Mouse (Mus musculus): Measurements from ENCODE around the gene Pde8b. TPM values are rescaled to one million over a fixed set of nuclear protein-coding genes. Genes with fewer than 3 reads are reported as not detected.

The Pde8b gene
- 4.5 and 6.2 TPM in 2 replicates for polyA plus RNA-seq (2012; rRNA removed)

DNA sequence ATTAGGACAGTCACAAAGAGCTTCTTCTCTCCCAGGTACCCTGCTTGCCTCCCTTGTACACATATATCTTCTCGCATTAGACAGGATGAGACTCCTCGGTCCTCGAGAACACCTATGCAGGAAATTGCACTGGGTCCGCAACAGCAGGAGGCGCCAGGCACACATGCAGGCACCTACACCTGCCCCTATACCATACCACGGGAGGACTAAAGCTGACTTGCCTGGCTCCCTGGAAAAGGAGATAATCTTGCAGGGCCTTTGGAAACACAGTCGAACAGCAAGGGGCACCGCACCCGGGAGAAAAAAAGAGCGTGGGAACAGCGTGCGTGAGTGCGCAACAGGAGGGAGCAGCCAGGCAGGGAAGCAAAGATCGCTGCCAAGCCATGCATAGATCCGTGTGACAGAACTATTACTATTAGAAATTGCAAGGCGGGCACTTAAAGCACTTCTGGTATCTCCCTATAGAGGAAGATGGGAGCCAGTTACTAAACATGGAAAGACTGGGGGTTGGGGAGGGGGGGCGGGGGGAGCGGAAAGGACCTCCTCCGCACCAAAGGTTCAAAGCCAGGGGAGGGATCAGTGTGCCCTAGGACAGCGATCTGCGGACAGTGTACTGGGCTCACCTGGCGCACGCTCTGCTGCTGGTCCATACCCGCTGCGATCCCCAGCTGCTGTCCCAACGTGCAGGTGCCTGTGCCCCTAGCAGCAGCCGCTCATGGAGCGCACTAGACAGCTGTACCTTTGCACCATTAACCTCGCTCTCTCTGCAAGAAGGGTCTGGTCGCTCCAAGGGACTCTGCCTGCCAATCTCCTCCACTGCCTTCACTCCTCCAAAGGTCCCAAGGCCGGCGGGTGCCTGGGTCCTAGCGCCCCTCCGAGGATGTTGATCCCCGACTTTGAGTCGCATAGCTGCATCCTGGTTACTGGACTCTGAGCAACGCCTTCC, at the start of gene Pde8b:
Gene Pde8b, minus strand, starts transcription at position 826 of the 946 bp plus-strand sequence.
- peak; percentile 48 for DNase-seq (ENCODE audit: low read depth)
- TF ChIP-seq POLR2A (IDR thresholded peaks at IDR 0.05; ENCODE audit: borderline replicate concordance, extremely low read depth, insufficient read depth, insufficient read length, poor library complexity, severe bottlenecking): no peak
- peak; percentile 19; the same call in 1 of the 2 replicates for TF ChIP-seq CTCF (IDR thresholded peaks at IDR 0.05; ENCODE audit: borderline replicate concordance, extremely low read depth, insufficient read depth, insufficient read length)

DNA sequence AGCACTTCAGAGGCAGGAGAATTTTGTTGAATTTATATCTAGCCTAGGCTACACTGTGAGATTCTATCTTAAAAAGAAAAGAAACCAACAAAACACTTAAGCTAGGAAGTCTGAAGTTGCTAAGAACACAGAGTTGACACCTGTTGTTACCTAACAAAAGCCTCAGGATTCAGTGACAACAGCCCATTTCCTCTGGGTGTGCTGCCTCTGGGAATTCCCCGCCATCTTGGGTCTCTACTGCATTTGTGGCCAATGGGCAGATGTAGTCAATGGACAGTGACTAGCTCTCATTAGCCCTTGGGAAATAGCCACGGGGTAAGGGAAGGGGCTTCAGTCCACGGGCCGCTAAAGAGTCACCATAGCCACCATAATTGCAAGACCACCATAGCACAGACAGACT, 41.8 kb upstream of the Pde8b start:
- TF ChIP-seq CTCF (IDR thresholded peaks at IDR 0.05; ENCODE audit: borderline replicate concordance, extremely low read depth, insufficient read depth, insufficient read length): no peak
- TF ChIP-seq POLR2A (IDR thresholded peaks at IDR 0.05; ENCODE audit: borderline replicate concordance, extremely low read depth, insufficient read depth, insufficient read length, poor library complexity, severe bottlenecking): no peak
- DNase-seq (ENCODE audit: low read depth): no peak

DNA sequence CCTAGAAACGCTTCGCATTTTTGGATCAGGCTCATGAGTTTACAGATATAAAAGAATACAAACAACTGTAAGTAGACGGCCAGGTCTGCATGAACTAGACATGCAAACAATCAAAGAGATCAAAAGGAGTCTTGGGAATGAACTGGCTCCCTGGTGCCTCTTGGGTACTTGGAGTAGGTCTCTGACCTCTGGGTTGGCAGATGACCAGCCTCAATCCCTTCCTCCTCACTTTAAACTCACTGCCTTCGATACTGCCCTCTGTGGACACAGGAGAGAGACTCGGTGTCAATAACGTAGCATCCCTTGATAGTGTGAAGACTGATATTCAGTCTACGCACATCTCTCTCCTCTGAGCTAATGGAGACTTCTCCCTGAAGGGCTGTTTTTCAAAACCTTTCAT, 37.9 kb upstream of the Pde8b start:
- TF ChIP-seq POLR2A (IDR thresholded peaks at IDR 0.05; ENCODE audit: borderline replicate concordance, extremely low read depth, insufficient read depth, insufficient read length, poor library complexity, severe bottlenecking) (no peak), CTCF (IDR thresholded peaks at IDR 0.05; ENCODE audit: borderline replicate concordance, extremely low read depth, insufficient read depth, insufficient read length) (no peak)
- no peak for DNase-seq (ENCODE audit: low read depth)

DNA sequence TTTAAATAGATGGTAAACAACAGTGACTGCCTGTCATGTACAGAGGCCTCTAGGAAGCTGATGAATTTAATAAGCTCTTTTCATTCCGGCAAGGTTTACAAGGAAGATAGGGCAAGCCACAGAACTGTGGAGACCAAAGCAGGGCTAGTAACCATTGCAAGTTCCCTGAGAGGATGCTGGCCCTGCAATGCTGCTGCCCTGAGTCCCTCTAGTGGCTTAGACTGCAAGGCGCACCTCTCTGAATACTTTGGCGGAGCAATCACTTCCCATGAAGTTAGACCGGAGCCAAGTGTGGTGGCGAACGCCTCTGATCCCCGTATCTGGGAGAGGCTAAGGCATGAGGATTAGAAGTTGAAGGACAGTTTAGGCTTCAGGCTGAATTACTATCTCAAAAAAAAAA, 36.9 kb upstream of the Pde8b start:
- TF ChIP-seq POLR2A (IDR thresholded peaks at IDR 0.05; ENCODE audit: borderline replicate concordance, extremely low read depth, insufficient read depth, insufficient read length, poor library complexity, severe bottlenecking) (no peak), CTCF (IDR thresholded peaks at IDR 0.05; ENCODE audit: borderline replicate concordance, extremely low read depth, insufficient read depth, insufficient read length) (peak; percentile 97)
- DNase-seq (ENCODE audit: low read depth): peak; percentile 91

DNA sequence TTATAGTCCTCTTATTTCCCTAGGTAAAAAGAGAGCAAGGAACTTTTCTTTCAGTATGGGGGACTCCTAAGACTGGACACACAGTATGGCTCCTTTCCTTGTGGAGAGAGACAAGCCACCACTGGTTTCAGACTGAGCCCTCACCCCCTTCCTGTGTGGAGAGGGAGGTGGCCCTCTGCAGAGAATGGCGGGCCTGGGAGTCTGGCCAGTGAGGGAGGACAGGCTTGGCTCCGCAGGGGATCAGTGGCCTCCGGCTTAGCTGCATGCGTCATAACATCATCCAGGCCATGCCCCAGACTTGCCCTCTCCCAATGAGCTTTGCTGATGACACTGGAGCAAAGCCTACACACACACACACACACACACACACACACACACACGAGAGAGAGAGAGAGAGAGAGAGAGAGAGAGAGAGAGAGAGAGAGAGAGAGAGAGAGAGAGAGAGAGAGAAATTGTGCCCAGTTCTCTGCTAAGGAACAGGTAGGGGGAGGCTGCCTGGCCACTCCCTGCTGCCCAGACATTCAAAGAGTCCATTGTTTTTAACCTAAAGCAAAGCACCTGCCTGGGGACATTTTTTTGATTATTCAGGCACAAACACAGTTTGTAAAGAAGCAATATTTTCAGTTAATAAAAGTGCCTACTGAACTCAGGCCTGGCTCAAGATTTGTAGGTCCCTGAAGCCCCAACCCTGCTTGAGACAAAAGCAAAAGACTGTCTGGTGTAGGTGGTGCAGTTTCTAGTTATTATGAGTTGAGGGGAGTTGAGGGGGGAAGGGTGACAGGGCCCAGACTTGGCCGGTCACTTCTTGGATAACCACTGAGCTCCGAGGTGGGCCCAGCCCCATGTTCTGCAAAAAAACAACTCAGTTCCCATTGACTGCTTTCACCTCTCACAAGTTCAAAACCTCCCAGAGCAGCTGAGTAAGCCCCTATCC, 31.9 kb upstream of the Pde8b start:
- no peak for DNase-seq (ENCODE audit: low read depth)
- TF ChIP-seq CTCF (IDR thresholded peaks at IDR 0.05; ENCODE audit: borderline replicate concordance, extremely low read depth, insufficient read depth, insufficient read length) (no peak), POLR2A (IDR thresholded peaks at IDR 0.05; ENCODE audit: borderline replicate concordance, extremely low read depth, insufficient read depth, insufficient read length, poor library complexity, severe bottlenecking) (no peak)

DNA sequence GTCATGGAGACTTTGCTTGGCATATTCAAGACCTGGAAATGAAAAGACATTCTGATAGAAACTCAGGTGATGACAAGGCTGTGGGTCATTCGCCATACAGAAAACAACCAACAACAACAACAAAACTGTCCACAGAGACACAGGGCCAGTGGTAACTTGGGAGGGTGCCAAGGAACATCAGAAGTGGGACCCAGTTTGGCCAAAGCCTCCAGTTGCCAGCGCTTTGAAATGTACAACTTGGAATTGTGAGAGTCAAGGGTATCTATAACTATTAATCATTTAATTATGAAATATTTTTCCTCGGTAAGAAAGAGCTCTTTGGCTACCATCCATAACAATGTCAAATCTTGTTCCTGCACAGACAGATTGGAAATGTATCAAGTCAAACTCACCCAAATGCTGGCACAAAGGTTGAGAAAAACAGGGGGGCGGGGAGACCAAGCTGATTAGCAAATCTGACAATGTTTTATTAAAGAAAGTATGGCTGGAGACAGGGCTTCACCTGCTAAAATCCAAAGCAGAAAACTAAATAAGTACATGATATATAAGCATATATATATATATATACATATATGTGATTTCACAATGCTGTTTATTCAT, 28.4 kb upstream of the Pde8b start:
- DNase-seq (ENCODE audit: low read depth): peak; percentile 61
- no peak for TF ChIP-seq CTCF (IDR thresholded peaks at IDR 0.05; ENCODE audit: borderline replicate concordance, extremely low read depth, insufficient read depth, insufficient read length)

DNA sequence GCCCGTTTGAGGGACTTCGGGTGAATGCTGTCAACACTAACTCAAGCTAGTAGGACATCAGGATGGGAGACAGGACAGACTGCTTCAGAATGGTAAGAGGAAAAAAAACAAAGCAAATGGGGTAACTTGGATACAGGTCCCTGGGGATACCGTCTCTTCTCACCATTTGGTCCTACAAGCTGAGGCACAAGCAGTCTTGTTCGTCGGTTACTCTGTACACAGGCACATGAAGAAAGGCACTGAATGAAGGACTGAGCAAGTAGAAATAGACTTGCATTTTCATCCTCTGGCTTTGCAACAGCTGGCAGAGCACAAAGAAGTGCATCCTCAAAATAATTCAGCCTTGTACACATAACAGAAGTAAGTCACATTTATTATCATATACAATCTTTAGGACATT, 14.6 kb upstream of the Pde8b start:
- no peak for DNase-seq (ENCODE audit: low read depth)
- TF ChIP-seq POLR2A (IDR thresholded peaks at IDR 0.05; ENCODE audit: borderline replicate concordance, extremely low read depth, insufficient read depth, insufficient read length, poor library complexity, severe bottlenecking) (no peak), CTCF (IDR thresholded peaks at IDR 0.05; ENCODE audit: borderline replicate concordance, extremely low read depth, insufficient read depth, insufficient read length) (no peak)

DNA sequence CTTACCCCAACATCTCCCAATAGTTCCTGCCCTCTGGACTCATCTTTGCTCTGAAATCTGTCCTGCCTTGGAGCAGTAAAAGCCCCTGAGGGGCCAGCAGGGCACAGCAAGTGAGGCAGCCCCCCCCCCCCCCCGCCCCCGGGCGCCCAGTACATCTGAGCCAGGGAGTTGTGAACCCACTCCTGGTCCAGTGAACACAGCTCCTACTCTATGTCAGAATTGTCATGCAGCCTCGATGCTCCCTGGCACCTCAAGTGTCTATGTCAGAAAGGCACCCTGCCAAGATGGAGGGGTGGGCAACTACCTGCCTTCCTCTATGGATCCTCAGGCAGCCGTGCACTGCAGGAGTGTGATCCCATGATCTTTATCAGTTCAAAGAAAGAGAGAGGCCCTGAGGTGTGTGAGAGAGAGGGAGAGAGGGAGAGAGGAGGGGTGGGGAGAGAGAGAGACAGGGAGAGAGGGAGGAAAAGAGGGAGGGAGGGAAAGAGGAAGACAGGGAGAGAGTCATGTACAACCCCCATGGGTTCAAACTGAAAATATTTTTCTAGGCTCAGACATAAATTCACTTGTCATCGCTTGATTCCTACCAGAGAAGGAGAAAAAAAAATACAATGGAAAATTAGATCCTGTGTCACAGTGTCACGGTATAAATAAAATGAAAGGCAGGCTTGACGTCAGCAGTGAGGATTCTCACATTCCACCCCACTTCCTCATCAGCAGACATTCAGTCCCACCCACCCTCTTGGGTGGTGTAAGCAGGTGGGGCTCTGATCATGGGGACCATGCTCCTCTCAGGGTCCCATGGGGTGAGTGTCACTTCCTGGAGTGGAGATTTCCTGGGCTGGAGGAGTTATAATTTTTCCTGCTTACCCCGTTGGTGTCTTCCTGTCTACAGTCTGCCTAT, 11.0 kb upstream of the Pde8b start:
- TF ChIP-seq POLR2A (IDR thresholded peaks at IDR 0.05; ENCODE audit: borderline replicate concordance, extremely low read depth, insufficient read depth, insufficient read length, poor library complexity, severe bottlenecking): no peak
- TF ChIP-seq CTCF (IDR thresholded peaks at IDR 0.05; ENCODE audit: borderline replicate concordance, extremely low read depth, insufficient read depth, insufficient read length): no peak
- DNase-seq (ENCODE audit: low read depth): no peak

DNA sequence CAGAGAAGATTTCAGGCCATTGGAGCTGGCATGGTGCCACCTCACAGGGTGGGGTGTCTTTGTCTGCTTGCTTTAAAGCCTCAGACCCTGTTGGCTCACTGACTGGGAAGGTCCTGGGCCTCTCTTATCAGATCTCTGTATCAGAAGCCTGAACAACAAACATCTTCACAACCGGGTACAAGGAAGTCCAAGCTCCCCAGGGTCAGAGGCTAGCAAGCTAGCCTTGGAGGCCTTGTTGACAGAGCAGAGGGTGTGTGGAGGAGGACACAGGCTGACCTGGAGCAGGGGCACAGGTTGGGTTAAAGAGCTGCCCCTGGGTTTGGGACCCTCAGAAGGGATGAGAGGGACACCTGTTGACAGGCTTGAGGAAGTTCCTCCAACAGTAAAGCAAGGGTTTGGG, 10.3 kb upstream of the Pde8b start:
- DNase-seq (ENCODE audit: low read depth): no peak
- TF ChIP-seq POLR2A (IDR thresholded peaks at IDR 0.05; ENCODE audit: borderline replicate concordance, extremely low read depth, insufficient read depth, insufficient read length, poor library complexity, severe bottlenecking): no peak
- no peak for TF ChIP-seq CTCF (IDR thresholded peaks at IDR 0.05; ENCODE audit: borderline replicate concordance, extremely low read depth, insufficient read depth, insufficient read length)

DNA sequence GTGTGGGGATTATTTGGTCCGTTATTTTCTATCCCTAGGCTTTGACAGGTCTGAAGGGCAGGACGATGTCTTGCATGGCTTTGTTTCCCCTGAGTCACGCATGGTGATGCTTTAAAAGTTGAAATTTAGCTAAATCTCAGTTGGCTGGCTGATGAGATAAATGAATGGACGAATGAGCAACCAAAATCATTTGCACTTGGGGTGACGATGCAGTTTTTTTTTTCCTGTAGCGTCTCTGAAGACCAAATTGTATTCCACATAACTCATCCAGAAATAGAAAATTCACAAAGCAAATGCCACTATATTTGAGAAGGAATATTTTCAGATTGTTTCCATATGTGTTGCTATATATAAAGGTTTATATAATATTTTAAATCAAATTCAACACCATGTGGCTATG, 6.9 kb upstream of the Pde8b start:
- TF ChIP-seq POLR2A (IDR thresholded peaks at IDR 0.05; ENCODE audit: borderline replicate concordance, extremely low read depth, insufficient read depth, insufficient read length, poor library complexity, severe bottlenecking) (no peak), CTCF (IDR thresholded peaks at IDR 0.05; ENCODE audit: borderline replicate concordance, extremely low read depth, insufficient read depth, insufficient read length) (no peak)
- no peak for DNase-seq (ENCODE audit: low read depth)

All from brain, embryonic 14.5 days (tissue).